Mouse (Mus musculus) testis, postnatal 14 days (tissue): ENCODE results near the gene Dnajb2.
"Not testable (repeated sequence)": the region's sequence is repeated elsewhere in the genome, so short reads cannot be mapped to it uniquely, and the experiment has no call there.

Experiments used
- DNase-seq: peaks from one replicate; pipeline ENCODE4 v3.0.0; 2021; ENCODE audit warnings: low spot score

Dnajb2 gene

GRCm38 (mm10) chr1:75219078-75219477 lies 17.1 kb upstream of the Dnajb2 start:
- DNase-seq = peak; percentile 76

DNA sequence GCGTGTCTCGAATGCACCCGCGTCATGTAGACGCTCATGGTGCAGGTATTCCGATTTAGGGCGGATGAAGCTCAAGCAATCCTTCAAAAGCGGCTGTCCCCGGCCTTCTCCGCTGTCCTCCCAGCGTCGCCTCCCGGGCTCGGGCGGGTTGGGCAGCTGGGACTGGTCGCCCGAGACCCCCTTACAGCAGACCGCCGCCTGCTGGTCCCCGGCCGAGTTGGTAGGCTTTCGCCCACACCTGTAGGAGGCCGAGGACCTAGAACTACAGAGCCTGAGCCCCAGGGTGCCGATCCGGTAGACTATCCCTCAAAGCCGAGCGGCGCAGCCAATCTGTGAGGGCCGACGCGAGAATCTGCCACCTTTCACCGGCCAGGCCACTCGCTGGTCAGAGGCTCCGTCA lies 16.7 kb upstream of the Dnajb2 start, which contains the start of gene Tuba4a:
Gene Tuba4a (minus strand): TSS at position 335 of the 400 bp plus-strand sequence.
- no peak for DNase-seq

GRCm38 (mm10) chr1:75221538-75221937 lies 14.7 kb upstream of the Dnajb2 start:
- no peak for DNase-seq

DNA sequence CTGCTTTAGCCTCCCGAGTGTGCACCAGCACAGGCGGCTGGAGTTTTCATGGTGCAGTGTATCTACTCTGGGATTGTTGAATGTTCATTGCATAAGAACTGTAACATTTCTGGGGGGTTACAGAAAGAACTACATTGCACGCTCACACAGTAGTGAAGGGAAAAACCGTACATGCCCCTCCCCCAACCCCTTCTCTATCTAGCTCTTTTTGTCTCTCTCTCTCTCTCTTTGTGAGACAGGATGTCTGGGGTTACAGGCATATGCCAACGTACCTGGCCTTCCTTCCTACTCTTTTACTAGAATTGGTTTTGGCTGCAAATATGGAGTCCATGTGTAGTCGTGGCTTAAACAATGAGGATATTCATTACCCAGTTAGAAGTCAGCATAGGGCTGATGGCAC lies 13.3 kb upstream of the Dnajb2 start:
- no peak for DNase-seq

DNA sequence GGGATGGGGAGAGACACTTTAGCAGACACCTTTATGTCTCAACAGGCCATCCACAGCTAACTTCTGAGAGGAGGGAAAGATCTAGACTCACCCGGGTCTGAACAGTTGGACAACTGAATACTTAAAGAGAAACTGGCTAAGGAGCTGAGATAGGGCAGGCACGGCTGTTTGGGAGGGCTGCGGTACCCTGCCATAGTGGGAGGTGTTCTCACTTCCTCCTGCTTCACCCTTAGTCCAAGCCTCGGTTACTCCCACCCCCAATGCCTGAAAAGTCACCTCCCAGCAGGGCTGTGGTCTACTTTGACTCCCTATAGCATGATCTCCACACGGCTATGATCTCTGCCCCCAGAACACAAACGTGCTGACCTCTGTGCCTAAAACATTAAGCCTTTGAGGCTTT lies 12.7 kb upstream of the Dnajb2 start:
- DNase-seq = no peak

DNA sequence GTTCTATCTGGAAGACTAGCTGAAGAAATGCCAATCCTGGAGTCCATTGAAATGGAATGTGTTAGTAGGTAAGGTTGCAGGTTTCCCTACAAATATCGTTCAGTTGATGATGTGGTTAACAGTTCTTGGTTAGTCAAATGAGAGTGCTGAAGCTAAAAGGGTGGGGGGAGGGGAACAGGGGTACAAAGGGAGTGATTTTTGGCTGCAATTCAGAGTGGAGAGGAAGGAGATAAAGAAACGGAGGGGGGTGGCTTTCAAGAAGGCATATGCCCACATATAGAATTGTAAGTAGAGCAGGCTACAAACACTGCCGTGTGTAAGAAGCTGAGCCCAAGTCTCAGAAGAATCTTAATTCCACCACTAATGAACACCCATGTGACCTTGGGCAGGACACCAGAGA lies 10.7 kb upstream of the Dnajb2 start:
- no peak for DNase-seq

DNA sequence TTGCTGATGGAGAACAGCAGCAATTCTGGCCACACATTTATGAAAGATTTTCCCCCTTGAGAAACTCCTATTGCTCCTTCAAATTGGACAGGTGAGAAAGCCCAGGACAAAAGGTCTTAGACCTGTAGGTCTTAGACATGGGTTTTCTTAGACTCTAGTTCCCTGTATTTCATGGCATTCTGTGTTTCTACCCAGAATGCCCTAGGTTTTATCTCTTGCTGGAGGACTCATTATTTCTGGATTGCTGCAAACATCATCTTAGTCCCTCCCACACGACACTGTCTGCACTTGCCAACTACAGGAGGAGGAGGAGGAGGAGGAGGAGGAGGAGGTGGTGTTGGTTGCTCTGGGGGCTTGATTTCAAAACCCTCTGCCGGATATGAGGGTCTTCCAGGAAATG lies 10.1 kb upstream of the Dnajb2 start:
- DNase-seq = no peak

- no peak for DNase-seq
Observed at GRCm38 (mm10) chr1:75227653-75228052, 8.6 kb upstream of the Dnajb2 start.

- DNase-seq = no peak
Observed at GRCm38 (mm10) chr1:75229158-75229557, 7.0 kb upstream of the Dnajb2 start.

- DNase-seq = no peak
Observed at GRCm38 (mm10) chr1:75230335-75230994, 5.7 kb upstream of the Dnajb2 start.

- DNase-seq = no peak
Observed at GRCm38 (mm10) chr1:75231224-75231623, 5.0 kb upstream of the Dnajb2 start.

DNA sequence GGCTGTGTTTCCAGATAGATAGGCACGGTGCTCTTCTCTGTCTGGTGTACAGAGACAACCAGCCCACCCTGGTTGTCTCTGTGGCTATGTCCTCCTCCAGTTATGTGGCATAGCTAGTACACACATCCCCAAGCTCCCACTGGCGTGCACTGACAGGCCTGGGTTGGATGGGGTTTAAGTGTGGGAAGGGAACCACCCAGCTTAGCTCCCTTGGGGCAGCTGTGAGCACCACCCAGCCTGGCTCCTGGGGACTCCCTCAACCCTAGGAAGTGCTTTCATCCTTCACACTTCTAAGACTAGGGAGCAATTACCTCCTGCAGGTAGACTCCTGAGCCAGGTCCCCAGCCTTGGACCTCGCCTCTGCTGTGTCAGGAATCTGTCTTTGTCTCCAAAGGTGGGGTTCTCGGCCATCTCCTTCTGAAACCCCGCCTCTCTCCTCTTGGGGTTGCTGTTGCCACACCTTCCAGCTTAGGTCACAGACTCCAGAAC lies 4.5 kb upstream of the Dnajb2 start, which contains the start of gene A630095N17Rik:
Gene A630095N17Rik (minus strand): TSS at position 439 of the 489 bp plus-strand sequence.
- DNase-seq = no peak

- DNase-seq = not testable (repeated sequence)
Observed at GRCm38 (mm10) chr1:75232489-75232888, 3.7 kb upstream of the Dnajb2 start.

DNA sequence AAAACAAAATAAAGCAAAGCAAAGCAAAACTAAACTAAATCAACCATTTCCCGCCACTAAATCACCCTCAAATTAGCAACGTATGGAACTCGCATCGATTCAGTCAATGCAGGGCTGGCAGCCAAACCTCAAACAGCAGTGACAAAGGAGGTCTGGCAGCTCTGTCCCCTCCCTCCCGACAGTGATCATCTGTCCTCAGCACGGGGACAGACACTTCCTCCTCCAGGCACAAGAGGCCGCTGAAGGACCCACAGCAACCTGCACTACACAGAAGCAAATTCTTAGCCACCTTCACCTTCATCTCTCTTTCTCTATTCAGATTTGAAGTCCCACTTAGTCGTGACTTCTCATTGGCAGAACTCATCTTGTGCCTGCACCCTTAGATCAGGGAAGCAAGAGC lies 1.6 kb upstream of the Dnajb2 start:
- no peak for DNase-seq

DNA sequence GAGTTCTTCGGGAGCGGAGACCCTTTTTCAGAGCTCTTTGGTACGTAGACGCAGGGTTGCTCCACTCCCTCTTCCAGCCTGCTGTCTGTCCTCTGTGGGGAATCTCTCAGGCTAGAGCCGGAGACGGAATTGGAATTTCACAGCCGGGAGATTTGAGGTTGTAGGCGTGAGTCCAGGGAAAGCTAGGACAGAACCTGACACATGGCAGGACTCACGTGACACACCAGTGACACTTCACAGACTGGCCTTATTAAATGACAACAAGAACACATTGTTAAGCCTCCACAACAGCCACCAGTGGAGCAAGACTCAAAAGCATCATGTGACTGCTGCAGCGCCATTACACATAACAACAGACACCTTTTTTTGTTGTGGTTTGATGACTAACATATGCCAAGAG lies 3.4 kb downstream of the Dnajb2 start:
- no peak for DNase-seq

DNA sequence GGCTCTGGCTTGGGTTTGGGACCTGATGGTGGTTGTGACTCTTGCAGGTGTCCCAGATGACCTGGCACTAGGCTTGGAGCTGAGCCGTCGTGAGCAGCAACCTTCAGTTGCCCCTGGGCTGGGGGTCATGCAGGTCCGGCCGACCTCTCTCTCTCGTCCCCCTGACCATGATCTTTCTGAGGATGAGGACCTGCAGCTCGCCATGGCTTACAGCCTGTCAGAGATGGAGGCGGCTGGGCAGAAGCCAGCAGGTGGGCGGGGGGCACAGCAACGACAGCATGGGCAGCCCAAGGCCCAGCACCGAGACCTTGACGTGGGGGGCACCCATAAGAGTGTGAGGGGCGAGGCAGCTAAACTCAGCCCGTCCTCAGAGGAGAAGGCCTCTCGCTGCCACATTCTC lies 7.2 kb downstream of the Dnajb2 start:
- DNase-seq = no peak

- no peak for DNase-seq
Observed at GRCm38 (mm10) chr1:75244175-75244826, 8.1 kb downstream of the Dnajb2 start.

- no peak for DNase-seq
Observed at GRCm38 (mm10) chr1:75244836-75245235, 8.6 kb downstream of the Dnajb2 start.

DNA sequence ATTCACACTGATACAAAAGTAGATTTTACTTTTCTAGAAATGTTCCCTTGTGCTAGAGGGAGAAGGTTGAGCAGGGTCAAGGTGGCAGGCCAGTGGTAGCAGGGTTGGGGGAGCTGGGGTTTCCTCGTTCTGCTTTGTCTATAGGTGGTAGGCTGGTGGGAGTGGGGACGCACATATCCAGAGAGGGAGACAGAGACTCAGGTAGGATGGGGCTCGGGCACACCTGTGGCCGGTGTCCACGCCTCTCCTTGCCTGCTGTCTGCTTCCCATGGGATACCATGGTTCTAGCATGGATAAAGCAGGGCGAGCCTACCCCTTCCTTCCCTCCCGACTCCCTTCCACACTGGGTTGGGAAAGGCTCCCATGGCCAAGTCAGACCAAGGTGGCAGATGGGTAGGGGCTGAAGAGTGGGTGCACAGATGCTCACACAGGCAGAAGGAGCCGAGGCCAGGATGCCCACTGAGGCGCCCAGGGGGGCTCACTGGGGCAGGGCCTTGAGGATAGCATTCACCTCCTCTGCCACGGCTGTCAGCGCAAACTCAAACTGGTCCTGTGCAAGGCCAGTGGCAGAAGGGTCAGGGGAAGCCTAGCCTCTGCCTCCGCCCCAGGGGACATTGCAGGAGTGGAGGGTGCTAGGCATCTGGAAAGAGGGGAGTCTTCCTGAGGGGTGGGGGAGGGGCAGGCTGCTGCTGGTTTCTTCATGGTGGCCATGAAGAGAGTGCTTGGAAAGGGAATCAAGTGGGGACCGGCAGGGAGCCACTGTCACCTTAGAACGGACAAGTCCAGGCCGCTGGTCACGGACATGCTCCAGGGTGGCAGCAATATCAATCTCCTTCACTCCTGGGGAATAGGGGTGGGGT lies 11.1 kb downstream of the Dnajb2 start:
- DNase-seq = no peak

GRCm38 (mm10) chr1:75248041-75248772 lies 12.0 kb downstream of the Dnajb2 start:
- DNase-seq = no peak

- no peak for DNase-seq
Observed at GRCm38 (mm10) chr1:75250498-75250897, 14.3 kb downstream of the Dnajb2 start.
